Mouse (Mus musculus): ENCODE measurements around the gene Rbfox1.

DNA sequence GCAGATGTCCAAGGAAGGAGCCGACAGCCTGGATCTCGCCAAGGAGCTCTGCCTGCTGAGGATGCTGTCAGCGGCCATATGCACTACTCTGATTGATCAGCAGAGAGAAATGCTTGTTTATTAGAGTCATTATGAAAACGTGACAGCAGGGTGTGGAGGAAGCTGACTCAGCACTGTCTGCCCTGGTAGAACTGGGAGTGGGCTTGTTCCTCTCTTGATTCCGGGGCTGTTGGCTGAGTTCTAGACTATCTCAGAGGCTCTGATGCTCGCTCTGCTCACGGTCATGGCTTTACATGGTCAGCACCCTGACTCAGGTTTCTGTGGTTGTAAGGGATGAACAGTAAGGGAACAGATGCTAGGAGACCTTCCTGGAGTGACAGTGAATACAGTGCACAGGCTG lies 10.4 kb downstream of the Rbfox1 start:
- no peak for TF ChIP-seq CTCF (IDR thresholded peaks at IDR 0.05; ENCODE audit: borderline replicate concordance, extremely low read depth, insufficient read depth, insufficient read length)
- no peak for TF ChIP-seq POLR2A (IDR thresholded peaks at IDR 0.05; ENCODE audit: borderline replicate concordance, extremely low read depth, insufficient read depth, insufficient read length, poor library complexity, severe bottlenecking)

Measured in brain, embryonic 14.5 days (tissue).